Mouse (Mus musculus): ENCODE results near the gene Abtb1. TPM values are rescaled to one million over a fixed set of nuclear protein-coding genes. Genes with fewer than 3 reads are reported as not detected.

The Abtb1 gene
- total RNA-seq, 2 experiments from 2014 or later: 19.3 to 30.3 TPM

DNA sequence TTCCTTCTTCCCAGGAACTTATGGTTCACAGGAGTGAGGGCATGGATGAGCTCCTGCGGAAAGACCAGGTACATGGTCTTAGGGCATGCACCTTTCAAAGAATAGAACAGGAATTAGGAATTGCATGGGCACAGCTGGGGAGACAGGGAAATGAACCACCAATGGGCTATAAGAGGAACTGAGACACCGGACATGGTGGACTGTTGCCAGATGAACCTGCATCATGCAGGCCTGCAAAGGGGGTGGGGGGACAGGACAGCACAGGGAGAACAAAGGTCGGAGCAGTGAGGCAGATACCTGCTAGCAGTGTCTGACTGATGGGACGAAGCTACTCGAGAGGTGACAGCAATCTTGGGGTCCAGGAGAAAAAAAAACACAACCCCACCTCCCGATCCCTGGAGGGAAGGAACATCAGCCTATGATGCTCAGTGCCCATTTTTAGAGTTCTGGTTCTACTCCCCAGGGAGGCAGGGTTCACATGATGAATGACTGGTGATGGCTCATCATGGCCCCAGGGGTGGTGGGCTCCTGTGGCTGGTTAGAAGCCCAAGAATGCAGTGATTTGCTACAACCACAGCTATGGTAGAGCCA lies 11.6 kb downstream of the Abtb1 start:
- DNase-seq: no peak

DNA sequence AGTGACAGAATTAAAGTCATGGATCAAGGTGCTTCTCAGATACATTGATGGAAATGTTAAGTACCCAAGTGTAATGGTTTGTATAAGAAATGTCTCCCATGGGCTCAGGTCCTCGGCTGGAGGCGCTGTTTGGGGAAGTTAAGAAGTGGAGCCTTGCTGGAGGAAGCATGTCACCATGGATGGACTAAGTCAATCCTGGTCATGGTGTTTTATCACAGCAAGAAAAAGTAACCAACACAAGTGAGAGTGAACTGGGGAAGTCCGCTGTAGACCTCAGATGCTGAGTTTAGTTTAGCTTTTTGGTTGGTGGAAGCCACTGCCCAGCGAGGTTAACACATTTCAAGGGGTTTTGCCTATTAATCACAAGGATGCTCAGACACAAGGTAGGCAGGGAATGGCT lies 12.2 kb downstream of the Abtb1 start:
- DNase-seq: no peak

DNA sequence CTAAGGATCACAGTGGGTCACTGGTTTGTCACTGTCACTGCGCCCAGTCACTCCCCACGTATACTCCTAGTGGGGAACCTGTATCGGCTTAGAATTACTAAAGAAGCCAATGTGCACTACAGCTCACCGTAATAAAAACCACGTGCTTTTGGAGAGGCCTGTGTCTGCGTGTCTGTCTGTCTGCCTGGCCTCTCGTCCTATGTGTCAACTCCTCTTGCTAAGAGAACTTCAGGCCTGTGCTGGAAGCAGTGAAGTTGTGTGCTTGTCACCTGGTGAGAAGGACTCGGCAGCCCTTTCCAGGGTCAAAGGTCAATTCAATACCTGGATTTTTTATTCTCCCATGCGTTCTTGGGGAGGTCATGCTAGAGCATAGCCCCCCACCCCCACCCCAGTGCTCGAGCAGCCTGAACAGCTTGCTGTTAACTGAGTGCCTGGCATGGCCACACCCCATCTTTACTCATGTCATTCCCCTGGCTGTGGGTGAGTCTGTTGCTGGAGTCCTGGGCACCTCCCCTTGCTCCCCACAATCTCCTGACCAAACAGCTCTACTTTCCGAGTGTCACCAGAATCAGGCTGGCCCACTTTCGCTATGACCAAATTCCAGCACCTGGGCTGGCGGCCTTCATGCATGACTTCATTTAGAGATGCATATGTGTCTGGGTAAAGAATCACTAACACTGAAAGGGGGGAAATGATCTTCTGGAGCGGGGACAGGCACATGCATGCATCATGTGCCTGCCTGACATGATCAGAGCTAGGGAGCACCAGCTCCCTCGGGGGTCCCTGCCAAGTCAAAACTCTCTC lies 13.4 kb downstream of the Abtb1 start:
- DNase-seq: no peak

DNA sequence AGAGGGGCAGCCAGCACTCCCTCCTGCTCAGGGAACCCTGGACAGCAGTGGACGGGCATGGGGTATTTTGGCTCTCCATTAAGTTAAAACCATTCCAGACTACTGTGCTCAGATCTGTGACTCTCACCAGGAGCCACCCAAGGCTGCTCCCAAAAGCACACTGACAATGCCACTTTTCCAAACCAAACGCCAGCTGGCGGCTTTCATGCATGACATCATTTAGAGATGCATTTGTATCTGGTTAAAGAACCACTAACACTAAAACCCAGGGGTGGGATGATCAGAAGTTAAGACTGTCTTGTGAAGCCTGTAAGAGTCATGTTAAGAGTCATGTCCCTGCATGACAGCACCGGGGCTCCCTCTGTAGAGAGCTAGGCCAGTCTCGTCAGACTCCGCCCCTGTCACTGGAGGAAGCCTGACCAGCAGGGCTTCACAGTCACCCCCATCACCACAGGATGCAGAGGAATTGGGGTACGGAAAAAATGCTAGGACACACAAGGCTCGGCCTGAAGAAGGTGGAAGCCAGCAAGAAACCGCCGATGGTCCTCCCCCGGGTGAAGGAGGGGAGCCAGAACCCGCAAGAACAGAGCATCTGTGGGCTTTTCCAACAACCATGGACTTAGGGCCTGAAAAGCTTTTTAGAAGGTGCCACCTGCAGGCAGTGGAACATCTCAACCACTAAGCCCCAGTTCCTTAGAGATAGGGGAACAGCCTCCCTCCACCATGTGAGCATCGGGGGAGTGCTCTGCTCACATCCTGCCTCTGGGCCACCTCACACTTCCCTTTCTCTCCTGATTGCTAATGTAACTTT lies 14.2 kb downstream of the Abtb1 start:
- DNase-seq: no peak

DNA sequence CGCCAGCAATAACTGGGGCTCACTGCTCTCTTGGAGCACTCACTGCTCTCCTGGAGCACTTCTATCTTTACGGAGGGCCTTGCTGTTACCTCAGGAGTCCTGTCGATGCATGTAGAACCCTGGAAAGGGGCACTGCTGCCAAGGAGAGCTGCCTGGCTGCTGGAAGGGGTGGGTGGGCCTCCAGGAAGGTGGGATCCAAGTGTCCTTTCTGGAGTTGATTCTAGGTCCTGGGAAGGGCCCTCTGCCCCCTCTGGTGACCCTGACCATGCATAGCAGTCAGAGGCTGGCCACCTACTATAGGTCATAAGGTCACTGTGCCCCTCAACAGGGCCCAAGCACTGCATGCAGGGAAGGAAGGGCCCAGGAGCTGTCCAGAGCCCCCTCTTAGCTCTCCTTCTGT lies 14.8 kb downstream of the Abtb1 start:
- no peak for DNase-seq

DNA sequence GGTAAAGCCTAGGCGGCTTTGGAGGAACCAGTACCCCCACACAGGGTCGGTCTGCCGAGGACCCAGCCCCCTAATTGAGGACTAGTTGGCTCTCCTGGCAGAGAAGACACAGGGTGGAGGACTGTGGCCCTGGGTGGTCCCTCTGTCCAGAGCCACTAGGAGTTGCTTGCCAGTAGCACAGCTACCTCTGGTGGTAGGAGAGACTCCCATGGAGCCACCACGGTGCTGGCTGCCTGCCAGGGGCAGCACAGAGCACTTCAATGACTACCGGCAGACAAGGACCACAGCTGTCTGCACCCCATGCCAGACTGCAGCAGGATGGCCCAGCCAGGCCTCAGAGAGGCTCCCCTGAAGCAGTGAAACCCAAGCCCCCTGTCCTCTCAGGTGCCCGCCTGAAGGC lies 15.2 kb downstream of the Abtb1 start:
- DNase-seq: peak; percentile 82 to 91

DNA sequence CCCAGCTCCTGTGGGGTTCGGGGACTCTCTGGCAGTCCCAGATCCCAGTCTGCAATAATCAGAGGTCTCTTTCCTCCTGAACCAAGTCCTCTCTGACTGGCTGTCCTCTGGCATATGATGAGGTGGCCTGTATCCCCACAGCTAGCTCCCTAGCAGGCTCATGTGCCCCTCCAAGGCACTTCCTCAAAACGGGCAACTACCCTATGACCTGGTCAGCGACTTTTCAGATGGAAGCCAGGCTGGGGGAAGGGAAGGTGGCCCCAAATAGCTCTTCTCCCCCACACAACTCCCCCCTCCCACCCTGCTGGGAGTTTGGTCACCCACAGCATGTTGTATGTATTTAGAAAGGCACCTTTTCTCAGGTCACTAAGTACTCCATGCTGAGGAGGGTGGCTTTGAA lies 15.7 kb downstream of the Abtb1 start:
- no peak for DNase-seq

DNA sequence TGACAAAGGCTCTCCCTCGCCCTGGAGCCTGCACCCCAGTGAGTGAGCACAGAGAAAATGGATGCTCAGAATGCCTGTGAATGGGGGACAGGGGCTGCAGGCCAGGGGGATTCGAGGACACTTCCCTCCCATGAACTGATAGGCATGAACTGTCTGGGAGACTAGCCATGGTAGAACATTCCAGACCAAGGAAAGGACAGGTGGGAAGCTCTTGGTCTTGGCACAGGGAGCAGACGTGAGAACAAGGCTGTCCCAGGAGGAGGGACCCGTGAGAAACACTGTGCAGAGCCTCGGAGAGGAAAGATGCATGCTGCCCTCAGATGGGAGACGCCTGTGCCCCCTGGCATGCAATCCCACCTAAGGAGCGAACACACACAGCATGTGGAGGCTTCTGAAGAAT lies 17.6 kb downstream of the Abtb1 start:
- no peak for DNase-seq

DNA sequence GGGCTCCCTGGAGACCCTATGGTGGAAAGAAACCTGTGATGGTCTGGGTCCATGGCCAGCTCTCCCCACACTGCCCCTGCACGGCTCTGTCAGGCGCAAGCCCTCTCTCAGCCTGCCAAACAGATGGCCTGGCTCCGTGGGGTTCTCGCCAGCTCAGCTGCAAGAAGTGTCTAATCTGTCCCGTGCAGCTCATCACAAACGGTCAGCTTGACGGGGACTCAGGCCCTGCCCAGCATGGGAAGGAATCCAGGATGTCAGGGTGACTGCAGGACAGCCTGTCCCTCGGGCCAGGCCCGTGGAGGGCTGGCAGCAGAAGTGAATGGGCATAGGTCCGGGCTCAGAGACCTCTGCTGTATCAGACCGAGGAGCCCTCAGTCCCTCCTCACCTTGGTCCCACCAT lies 19.9 kb downstream of the Abtb1 start:
- DNase-seq: peak; percentile 79 to 81

DNA sequence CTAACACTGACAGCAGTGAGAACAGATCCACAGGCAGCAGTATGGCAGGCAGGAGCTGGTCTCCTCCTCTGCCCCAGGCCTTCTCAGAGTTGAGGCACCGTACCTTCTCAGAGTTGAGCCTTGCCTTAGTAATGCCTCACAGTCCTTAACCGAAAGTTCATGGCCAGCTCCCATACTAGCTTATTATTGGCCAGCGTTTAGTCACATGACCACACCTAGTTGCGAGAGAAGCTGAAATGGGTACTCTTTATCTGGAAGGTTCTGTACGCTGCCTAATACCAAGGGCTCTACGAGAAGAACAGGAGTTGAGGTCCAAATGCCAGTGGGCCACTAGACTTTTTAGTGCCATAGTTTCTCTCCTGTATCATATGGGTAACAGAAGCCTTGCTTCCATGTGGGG lies 20.5 kb downstream of the Abtb1 start:
- DNase-seq: no peak

DNA sequence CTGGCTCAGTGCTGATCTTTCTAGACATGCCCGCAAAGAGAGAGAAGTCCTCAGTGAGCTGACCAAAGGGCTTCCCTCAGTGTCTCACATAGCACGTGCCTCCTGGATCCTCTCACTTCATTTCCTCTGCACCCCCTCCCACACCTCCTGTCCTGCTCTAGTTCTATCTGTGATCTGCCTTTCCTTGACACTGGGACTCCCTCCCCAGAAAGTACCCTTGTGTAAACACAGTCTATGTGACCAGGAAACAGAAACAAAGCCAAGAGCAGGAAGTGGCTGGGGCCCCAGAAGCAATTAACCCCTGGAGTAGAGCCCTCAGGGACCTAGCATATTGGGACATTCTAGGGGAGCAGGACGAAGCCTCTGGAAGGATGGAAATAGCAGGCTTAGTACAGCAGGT lies 20.9 kb downstream of the Abtb1 start:
- DNase-seq: no peak

DNA sequence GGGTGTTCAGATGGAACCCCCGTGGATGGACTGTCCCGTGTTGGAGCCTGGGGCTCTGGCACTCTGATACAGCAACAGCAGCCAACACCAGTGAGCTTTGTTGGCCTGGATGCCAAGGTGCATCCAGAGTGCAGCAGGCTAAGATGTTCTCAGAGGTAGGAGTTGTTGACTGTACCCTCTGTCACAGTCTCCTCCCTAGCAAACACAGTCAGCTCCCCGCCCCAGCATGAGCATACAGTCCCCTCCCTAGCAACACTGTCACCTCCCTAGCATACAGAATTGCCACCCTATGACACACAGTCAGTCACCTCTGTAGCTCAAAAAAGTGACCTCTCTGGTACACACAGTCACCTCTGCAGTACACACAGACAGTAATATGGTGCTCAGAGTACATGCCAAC lies 24.9 kb downstream of the Abtb1 start:
- no peak for DNase-seq

DNA sequence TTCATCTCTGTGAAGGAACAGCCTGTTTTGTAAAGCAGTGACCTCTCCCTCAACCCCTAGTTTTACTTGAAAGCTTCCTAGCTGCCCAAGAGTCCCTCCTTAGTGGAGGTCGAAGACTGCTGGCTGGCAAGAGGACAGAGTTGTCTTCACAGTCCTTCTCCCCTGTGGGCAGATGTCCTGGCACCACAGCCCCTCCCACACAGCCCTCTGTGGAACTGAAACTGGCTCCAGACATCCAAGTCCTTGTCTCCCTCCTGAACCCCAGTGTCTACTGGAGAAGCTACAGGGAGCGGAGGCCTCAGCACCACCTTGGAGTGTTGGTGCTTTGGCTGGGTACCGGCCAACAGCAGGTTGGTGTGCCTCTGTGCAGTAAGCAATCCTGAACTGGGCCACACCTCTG lies 26.3 kb downstream of the Abtb1 start:
- DNase-seq: no peak

DNA sequence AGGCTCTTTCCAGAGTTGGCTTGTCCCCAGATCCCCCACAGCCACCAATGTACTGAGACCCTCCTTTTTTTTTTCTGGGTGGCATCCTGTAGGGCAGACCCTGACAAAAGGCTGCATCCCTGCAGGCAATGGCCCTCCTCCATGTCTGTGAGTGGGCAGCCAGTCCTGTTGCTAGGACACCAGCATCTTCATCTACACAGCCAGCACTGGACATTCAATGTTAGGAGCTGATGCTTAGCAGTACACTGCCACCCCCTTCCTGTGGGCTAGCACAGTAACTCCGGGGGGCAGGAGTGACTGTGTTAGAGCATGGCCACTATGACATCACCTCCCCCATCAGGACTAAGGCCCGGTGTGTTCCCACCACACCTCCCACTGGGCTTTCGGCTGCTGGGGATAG lies 26.7 kb downstream of the Abtb1 start:
- DNase-seq: no peak

DNA sequence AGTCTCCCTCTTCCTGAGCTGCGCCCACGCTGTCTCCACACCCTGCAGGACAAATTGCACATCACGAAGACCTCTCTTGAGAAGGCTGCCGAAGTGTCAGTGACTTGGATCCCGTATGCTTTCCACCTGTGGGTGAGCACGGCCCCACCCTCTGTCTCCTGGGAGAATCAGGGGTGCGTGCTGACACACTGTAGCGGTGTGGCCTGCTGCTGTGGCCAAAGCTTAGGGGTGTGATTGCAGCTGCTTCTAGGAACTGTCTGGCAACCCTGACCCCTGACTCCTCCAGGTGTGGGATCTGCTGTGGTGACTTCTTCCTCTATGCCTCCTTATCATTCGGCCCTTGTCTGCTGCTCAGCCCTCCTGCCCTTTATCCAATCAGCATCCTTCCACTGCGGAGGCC lies 28.0 kb downstream of the Abtb1 start:
- DNase-seq: no peak

DNA sequence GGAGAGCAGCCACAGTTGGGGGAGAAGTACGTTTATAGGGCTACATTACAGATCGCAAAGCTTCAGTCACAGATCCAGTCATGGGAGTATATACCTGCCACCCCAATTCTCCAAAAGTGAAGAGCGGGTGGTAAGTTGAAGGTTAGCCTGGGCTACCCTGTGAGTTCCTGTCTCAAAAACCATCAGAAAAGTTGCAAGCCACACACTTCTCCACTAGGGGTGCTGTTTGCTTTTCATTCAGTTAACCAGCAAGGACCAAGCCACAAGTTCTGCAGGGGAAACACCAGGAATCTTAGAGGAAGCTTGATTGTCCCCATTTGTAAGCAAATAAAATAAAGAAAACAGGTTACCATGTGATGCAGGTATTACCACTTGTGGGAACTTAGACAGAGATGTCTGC lies 28.9 kb downstream of the Abtb1 start:
- DNase-seq: no peak

DNA sequence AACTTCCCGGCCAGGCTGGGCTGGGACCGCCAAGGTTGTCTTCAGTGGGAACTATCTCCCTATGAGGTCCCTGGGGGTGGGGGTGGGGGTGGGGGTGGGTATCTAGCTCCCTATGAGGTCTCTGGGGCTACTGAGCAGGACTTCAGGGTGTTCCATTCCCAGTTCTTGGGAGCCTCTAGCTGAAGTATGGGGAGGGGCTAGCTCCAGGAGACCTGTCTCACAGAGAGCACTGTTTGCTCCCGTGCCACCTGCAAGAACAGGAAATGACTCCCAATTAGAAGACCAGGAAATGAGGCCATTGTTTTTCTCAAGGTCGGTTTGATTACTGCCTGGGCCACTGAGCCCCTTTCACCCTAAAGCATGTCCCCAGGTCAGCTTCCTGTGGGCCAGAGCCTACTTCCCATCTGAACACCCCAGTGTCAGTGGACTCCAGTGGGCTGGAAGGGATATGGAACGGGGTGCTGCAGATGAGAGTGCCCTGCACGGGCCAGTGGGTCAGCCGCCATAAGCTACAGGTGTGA lies 29.8 kb downstream of the Abtb1 start:
- DNase-seq: no peak

DNA sequence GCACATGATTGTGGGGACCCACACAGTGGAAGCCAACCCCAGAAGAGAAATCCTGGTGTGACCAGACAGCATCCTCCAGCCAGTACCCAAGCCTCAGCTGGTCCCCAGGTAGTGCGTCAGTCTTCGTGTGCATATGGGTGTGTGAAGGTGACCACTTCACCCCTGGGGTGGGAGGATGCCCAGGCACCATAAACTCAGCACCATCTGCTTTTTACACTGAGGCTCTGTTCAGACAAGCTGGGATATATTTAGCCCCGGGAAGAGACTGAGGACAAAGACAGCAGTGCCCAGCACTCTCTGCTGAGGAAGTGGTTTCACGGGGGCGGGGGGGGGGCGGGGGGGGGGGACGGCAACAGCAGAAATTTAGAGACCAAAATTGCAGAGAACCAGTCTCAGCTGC lies 30.4 kb downstream of the Abtb1 start:
- no peak for DNase-seq

DNA sequence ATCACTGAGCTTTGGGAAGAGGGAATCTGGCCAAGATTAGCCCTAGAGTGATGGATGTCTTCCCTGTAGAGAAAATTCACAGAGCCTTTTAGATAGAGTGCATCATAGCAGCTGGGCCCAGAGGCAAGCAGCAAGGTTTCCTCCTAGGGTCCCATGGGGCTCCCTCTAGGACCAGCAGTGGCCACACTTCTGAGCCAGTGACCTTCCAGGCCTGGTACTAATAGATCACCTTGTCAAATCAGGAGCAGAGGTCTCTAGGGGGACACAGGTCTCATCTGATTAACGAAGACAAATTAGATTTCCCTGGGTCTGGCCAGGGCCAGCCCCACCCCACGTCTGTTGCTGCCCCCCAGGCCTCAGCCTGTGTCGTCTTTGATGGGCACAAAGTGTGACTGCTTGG lies 31.5 kb downstream of the Abtb1 start:
- no peak for DNase-seq

DNA sequence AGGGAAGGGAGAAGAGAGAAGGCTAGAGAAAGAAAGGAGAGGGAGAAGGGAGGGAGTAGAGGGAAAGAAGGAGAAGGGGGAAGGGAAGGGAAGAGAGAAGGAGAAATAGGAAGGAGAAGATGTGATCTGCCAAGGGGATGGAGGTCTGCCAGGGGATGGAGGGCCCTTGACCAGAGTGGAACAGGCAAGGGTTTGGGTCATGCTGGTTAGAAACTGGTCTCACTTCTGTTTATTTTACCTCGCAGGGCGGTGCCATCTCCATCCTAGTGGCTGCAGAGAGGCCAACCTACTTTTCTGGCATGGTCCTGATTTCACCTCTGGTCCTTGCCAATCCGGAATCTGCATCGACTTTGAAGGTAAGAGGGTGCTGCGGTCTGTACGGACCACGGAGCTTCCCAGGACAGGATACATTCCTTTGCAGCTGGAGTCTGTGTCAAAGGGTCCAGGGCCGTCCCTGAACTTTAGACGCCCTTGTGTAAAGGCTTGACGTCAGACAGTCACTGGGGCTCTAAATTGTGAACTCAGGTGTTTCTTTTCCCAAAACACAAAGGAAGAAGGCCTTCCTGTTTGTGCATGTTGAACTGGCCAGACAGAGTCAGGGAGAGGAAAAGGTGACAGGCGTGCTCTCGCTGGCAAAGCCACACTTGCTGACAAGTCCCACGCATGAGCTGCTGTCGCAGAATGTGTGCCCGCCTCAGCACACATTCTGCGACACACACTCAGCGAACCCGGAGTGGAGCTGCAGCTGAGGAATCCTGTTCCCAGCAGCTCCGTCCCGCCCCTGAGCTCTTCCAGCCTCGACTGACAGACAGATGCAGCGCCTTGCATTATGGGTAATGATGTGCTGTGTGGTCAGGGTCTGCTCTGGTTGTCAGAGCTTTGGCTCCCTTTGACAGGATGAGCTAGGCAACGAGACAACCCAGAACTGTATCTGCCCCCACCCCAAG lies 32.4 kb downstream of the Abtb1 start:
- DNase-seq: no peak

DNA sequence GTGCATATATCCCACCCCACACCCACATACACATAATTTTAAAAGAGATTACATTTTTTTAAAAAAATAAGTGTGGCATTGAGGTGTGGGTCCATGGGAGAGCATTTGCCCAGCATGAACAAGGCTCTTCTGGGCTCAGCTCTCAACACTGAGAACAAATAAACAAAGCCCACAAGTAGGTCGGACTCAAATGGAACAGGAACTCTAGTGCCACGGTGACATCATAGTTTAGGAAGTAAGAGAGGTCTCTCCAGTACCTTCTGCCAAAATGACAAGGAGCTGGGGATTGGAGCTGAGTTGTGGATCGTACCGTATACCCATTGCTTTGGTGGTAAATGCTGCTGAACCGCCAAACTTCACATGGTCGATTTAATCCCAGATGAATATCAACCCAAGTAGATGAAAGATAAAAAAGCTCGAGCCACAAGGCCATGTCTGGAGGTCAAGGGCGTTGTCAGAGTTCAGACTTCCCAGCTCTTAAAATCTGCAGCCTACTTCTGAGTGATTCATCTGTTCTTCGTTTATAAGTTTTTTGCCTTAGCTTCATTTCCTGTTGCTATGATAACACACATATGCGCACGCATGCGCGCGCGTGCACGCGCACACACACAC lies 36.7 kb downstream of the Abtb1 start:
- peak; percentile 64 to 68 for DNase-seq
